Mouse (Mus musculus) bone marrow macrophage, adult 2 months (primary cell): Measurements from ENCODE around the gene Ttc32. TPM values are rescaled to one million over a fixed set of nuclear protein-coding genes. Genes with fewer than 3 reads are reported as not detected.

ENCODE experiments used
- H3K27ac ChIP-seq: 2 replicates; pipeline ENCODE4 v1.5.1; 2012; ENCODE audit warnings: low read depth, low read length; ENCODE audit not compliant: insufficient read depth
- H3K4me1 ChIP-seq: 2 replicates; pipeline ENCODE4 v1.6.1; 2012; ENCODE audit warnings: low read length; ENCODE audit not compliant: control insufficient read depth, insufficient read depth
- H3K4me3 ChIP-seq: 2 replicates; pipeline ENCODE4 v1.5.1; 2012; ENCODE audit warnings: mild to moderate bottlenecking, low read length, moderate library complexity; ENCODE audit not compliant: insufficient read depth
- CTCF ChIP-seq: IDR thresholded peaks from 2 replicates; pipeline ENCODE4 v1.5.1; 2012; ENCODE audit warnings: low read depth, mild to moderate bottlenecking, low read length, moderate library complexity
- POLR2A ChIP-seq: IDR thresholded peaks from 2 replicates; pipeline ENCODE4 v1.6.1; 2012; ENCODE audit warnings: mild to moderate bottlenecking, low read depth, low read length, borderline replicate concordance
- polyA plus RNA-seq: library from polyadenylated mRNA; stranded (reverse); fragments of >200 nt; gene quantifications from 2 replicates; pipeline ENCODE4 v1.2.4, GENCODE M21; 2012; ENCODE audit not compliant: missing spikeins, insufficient read depth, insufficient read length

The Ttc32 gene
- polyA plus RNA-seq, 1 experiment: 18.8 TPM

DNA sequence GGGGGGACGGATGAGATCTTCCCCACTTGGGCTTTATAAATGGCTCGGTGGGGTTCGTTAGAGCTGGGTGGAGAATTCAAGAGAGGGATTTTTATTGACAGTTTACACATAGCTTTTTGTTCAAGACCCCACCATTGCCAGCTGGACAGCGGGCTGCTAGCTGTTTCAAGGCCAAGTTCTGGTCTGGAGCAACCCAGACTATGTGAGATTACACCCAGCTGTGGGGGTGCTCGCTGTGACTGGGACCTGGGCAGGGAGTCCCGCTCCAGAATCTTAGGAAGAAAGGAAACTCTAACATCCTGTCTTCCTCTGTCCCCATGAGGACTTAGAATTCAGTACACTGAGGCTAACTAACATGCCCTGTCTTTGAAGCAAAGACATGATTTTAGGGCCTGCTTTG, 33.8 kb downstream of the Ttc32 start:
- Histone ChIP-seq H3K4me1 (no peaks in the 10 kb centered on the region), H3K4me3 (no peak overlapping the region), H3K27ac (no peak overlapping the region)
- TF ChIP-seq POLR2A: no peak
- no peak for TF ChIP-seq CTCF

GRCm38 (mm10) chr12:9071058-9071457, 41.3 kb downstream of the Ttc32 start:
- no peak overlapping the region for H3K4me3 ChIP-seq
- no peaks in the 10 kb centered on the region for H3K4me1 ChIP-seq
- H3K27ac ChIP-seq: no peak overlapping the region
- TF ChIP-seq POLR2A (no peak), CTCF (no peak)

DNA sequence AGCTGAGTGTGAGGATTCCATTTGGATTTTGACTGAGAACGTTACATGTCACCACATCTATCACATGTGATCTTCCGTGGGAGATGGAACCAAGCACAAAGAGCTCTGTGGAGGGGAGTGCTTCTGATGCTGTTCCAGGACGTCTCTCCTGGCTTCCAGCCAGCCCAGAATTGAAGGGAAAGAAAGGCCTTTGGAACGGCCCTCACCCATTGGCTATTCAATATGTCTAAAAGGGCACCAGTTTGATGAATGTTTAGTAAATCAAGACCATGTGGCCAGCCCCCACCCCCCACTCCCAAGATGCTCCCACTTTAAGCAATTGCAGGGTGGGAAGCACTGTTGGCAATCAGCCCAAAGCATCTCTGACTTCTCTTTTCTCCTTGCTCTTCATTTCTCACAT, 41.7 kb downstream of the Ttc32 start:
- no peaks in the 10 kb centered on the region for H3K4me1 ChIP-seq
- no peak for TF ChIP-seq CTCF
- no peak for TF ChIP-seq POLR2A
- no peak overlapping the region for H3K4me3 ChIP-seq
- no peak overlapping the region for H3K27ac ChIP-seq

DNA sequence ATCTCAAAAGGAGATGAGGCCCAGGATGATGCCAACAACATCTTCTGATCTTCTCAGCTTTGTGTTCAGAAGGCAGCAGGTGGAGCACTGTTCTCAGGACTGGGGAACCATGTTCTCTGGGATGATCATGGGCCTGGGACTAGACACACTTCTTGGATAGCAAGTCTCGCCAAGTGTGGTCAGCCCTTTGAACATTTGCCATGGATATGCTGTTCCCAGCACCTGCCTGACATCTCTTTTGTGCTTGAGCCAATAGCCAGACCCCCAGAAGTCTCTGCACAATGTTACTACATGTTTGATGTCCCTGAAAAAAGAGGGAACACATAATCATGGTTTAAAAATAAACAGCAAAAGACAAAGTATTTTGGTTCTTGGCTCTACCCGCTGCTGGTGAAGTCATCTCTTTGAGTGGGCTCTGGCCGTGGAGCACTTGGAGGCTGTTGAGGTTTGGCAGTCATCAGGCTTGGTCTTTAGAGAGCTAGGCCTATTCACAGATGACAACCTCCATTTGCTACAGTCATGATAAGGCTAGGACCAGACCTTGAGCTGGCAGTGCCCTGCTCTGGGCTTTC, 47.8 kb downstream of the Ttc32 start:
- TF ChIP-seq CTCF (no peak), POLR2A (no peak)
- H3K4me3 ChIP-seq: no peak overlapping the region
- H3K27ac ChIP-seq: no peak overlapping the region
- H3K4me1 ChIP-seq: no peaks in the 10 kb centered on the region

GRCm38 (mm10) chr12:9090226-9090625, 60.4 kb downstream of the Ttc32 start:
- Histone ChIP-seq H3K4me3 (no peak overlapping the region), H3K4me1 (0 out of 2 replicates have a peak, but pooled peaks cover 2% of the 10 kb centered on the region), H3K27ac (no peak overlapping the region)
- no peak for TF ChIP-seq POLR2A
- no peak for TF ChIP-seq CTCF

Other genes starting within 250 kb of the Ttc32 start
- 394 and 417 TPM in 2 replicates for gene Laptm4a, start 108.3 kb upstream of the Ttc32 start, polyA plus RNA-seq
- not detected in 2 replicates for gene Matn3, start 82.1 kb upstream of the Ttc32 start, polyA plus RNA-seq
- gene Wdr35, start 56.1 kb upstream of the Ttc32 start, polyA plus RNA-seq: 3.2 and 3.4 TPM in 2 replicates